Mouse (Mus musculus) left cerebral cortex, postnatal 14 days (tissue): Measurements from ENCODE around the gene Nav3. TPM values are rescaled to one million over a fixed set of nuclear protein-coding genes. Genes with fewer than 3 reads are reported as not detected.

ENCODE experiments used
- DNase-seq, 2 experiments: peaks; one replicate each; pipeline ENCODE4 v3.0.0; 2021 to 2022; ENCODE audit warnings: low spot score in 2 of 2, mixed read lengths in 1 of 2
- intact Hi-C: fragments of 180-260 bp; cut with DNase I; formaldehyde crosslinking; loops from one replicate; pipeline ENCODE4 v1.15.1; 2025
- total RNA-seq, 2 experiments: library from RNA; stranded (reverse); gene quantifications; 2 replicates each; pipeline ENCODE4 v1.2.3; 2021

Gene Nav3
- total RNA-seq, 2 experiments from 2014 or later: 250 to 303 TPM

DNA sequence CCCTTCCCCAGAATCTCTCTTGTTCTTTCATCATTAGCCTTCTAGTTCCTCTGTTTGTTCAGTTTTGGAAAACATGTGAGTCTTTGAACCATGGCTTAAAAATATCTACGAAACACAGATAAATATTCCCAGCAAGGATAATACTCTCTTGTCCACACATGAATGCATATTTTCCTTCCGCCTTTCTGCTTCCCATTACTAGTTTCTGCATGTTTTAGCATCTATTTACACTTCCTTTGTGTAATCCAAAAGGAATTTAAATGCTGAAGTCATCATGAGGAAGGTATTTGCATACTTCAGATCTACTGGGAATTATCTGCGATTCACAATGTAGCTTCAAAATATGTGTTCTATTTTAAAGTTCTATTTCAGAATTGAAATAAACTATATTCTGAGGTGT is 215.3 kb downstream of the Nav3 start:
- intact Hi-C loops: no loop called here
- no peak for DNase-seq

DNA sequence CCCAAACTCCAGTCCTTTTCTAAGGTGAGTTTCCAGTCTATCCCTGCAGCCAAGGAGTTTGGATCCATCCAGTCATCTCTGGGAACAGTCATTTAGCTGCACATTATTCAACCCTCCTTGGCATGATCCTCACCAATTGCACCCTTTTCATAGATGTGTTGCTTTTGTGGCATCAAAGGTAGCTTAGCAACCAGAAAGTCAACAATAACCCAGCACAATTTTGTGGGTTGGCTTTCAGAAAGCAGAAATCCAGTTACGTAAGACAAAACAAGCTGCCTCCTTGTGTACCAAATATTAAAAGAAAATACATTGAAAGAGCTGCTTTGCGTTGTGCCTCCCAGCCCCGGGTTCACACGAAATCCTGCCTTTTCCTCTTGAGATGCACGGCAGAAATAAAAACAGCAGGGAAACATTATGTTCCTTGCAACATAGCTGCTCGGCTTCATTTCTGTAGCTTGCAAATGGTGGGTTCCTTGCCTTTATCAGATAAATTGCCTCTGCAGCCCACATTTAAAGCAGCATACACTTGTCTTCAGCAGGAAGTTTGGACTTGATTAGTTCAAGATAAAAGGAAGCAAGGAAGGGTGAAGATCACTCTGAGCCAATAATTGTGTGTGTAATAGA is 222.6 kb downstream of the Nav3 start:
- peak; percentile 20 to 46 for DNase-seq
- intact Hi-C loops: no loop called here

DNA sequence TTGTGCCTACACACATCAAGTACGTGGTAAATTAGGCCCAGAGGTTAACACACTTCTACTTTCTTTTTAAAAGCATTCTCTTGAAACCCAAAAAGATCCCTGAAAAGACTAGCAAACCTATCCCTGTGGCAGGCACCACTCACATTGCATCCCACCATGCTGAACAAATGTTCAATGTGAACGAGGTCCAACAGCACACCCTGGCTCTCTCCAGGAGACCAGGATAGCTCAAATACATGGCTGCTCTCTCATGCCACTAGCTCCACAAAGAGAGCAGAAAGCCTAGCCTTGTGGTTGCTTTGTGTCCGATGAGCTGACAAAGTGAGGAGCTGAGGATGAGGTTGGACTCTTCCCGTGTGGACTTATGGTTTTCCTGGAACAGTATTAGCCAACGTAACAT is 249.6 kb downstream of the Nav3 start:
- no peak for DNase-seq
- intact Hi-C loops: no loop called here

DNA sequence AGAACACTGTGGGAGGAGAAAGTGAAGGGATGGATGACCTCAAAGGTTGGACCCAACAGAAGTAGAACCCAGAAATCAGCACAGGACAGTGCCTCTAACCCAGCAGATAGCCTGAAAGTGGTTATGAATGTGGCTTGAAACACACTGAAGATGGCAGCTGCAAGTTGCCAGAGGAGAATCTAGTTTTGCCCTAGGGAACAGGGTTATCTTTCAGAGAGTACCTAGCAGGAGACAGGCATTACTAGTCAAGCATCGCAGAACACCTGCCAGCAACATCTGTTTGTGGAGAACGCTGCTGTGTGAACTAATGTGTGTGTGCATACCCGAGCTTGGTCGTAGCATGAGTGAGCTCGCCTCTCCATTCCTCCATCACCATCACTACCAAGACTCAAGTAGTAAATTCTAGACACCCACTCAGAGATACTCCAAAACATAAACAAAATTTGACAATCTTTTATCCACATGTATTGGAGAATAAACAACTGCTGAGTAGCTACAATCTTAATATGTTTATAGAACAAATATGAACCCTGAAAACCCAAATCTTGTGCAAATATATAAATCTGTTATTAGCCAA is 251.8 kb downstream of the Nav3 start:
- DNase-seq: no peak
- intact Hi-C loops: no loop called here

DNA sequence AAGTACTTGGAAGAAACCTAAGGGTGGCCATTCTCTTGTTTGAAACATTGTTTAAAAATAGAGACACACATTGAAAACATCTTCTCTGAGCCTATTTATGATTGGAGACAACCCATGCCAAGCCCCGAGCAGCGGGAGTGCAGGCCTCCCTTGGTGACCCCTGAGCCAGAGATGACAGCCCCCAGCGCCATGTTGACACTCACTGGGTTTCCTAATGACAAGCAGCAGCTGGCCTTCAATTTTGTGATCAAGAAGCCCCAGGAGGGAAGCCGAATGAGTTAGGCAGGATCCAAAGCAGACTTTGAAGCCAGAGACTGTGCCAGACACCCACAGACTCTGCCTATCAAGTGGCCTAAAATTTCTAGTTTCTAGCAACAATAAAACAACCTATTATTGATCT is 263.1 kb downstream of the Nav3 start:
- intact Hi-C loops: no loop called here
- no peak for DNase-seq

DNA sequence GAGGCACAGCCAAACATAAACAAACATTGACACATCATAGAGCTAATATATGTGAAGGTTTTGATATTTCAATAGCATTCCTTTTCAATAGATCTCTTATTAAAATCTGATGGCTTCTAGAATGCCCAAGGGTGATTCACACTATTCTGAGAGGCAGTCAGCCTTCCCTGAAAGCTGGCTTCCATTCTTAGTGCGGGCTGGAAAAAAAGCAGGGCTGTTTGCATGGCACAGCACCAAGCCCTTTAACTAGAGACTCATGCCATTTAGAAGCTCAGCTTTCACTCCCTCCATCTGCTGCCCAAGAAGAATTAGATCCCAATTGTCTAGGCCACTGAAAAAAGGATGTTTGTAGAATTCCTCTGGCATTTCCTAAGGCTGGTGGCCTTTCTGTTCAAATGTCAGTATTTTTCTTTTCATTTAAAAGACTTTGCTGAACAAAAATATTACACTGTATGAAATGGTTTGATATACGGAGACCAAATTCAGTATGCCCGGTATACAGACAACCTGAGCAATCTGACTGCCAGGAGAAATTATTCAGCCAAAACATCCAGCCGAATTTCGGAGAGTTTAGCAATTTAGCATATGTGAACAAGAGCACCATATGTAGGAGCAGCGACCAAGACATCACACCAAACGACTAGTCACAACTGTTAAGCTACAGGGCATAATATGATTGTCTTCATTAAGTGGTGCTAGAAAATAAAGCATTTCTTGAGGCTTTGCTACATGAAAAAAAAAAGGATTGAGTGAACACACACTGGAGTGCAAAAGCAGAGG is 263.8 kb downstream of the Nav3 start:
- intact Hi-C loops: no loop called here

DNA sequence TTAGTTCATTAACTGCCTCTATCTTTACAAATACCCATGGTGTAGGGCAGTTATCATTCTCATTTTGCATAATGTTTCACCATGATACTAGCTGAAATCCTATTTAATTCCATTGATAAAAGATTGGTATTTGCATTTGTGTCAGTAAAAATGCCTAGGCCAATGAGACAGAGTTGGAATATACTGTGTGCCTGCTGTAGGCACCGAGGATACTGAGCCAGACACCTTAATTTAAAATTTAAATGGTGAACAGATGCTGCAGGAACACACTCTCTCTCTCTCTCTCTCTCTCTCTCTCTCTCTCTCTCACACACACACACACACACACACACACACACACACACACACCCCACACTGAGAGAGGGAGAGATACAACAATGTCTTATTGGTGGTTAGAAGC is 269.8 kb downstream of the Nav3 start:
- intact Hi-C loops: no loop called here
- no peak for DNase-seq

More for the DNA sequence above, 263.8 kb downstream of the Nav3 start:
- peak; percentile 17 to 55 for DNase-seq

DNA sequence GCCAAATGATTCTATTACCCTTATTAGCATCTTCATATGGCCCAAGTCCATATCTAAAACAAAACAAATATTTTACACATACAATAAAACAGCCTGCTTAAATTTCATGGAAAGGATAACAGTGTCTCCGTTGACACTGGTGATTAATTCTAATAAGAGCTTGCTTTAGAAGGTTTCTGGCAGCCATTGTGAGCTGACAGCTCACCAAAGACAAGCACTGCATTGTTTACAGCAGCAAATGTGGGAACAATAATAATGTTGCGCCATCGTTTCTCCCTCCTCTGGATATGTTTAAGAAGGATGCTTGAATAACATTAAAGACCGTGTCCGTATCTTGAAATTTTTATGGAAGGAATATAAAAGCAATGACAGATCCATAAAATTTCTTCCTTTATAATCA is 280.1 kb downstream of the Nav3 start:
- intact Hi-C loops: no loop called here
- no peak for DNase-seq

DNA sequence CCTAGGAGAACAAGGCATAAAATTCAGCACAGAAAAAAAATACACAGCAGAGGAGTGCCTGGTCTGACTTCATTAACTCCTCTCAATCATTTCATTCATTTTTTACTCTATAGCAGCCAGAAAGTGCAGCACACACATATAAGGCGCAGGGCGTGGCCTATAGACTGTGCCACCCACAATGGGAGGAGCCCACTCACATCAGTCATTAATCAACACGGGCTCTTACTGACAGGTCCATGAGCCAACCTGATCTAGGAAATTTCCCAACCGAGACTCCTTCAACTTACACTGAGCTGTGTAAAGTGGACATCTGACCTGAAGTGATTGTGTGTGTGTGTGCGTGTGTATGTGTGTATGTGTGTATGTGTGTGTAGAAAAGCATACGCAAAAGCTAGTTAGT is 286.6 kb downstream of the Nav3 start:
- no peak for DNase-seq
- intact Hi-C loops: no loop called here

DNA sequence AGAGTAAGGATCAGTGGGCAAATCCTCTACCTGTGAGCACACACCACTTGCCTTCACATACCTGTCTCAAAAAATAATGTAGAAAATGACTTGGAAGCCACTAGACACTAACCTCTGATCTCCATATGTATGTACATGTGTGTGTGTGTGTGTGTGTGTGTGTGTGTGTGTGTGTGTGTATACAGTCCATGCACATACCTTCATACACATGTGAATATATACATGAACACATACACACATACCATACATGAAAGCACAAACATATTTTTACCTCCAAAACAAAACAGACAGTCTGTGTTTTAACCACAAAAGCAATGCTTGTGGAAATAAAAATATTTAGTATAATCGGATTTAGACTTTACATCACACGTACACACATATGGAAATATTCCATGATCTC is 287.1 kb downstream of the Nav3 start:
- intact Hi-C loops: no loop called here
- DNase-seq: no peak

DNA sequence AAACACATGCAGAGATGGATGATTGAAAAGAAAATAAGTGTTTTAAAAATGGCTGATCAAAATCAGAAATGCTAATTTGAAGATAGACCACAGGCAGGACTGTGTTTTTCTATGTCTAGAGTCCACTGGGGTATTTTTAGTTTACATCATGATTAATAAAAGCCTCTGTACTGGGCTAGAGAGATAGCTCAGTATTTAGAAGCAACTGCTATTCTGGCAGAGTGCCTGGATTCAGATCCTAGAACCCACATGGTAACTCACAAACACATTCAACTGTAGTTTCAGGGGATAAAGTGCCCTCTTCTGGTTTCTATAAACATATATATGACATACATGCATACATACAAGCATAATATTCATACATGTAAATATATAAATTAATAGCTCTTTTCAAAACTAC is 293.4 kb downstream of the Nav3 start:
- no peak for DNase-seq
- intact Hi-C loops: no loop called here

DNA sequence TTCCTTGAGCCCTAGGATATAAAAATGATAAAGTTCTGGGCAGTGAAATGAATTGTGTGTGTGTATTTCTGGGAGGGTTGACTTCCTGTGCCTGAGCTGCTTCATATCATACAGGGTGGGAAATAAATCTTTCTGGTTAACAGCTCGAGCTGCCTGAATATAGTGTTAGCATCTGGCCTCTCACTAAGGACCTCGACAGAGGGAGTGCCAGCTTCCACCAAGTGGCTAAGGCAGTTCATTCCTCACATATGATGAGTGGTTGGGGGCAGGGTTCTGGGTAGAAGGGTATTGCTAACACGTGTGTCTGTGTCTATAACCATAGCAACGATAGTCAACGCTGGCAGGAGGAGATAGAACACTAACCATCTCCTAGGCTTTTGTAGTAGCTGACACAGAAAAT is 295.1 kb downstream of the Nav3 start:
- intact Hi-C loops: no loop called here
- no peak for DNase-seq

DNA sequence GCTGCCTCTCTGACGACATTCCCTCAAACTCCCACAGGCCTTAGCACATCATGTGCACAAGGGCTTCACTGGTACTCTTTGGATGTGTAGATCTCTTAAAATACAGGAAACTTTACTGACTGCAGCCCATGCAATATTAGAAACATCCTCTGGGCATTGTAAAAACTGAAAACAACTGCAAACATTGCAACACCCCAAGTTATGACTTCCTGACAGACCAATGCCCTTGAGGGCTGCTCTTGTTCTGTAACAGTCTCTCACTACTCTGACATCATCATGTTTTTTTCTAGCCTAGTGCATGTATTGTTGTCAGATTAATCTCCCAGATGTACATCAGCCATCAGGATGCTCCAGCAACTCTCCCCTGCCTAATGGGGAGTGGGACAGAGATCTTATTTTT is 296.5 kb downstream of the Nav3 start:
- no peak for DNase-seq
- intact Hi-C loops: no loop called here

DNA sequence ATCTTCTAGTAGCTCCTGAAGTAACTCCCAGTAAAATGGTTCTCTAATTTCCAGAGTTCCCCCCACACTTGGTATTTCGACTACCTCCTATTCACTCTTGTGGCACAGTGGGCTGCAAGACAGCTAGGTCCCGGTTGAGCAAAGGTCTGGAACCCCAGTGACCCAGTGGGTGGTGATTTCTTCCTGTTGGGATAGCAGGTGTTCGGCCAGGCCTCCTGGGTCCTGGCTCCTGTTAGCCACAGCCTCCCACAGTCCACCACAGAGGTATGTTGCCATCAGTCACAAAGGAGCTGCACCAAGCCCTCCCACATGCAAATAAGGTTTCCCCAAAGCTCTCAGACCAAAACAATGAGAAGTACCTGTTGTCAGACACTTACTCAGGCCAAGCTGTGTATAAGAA is 297.9 kb downstream of the Nav3 start:
- DNase-seq: no peak
- intact Hi-C loops: no loop called here

DNA sequence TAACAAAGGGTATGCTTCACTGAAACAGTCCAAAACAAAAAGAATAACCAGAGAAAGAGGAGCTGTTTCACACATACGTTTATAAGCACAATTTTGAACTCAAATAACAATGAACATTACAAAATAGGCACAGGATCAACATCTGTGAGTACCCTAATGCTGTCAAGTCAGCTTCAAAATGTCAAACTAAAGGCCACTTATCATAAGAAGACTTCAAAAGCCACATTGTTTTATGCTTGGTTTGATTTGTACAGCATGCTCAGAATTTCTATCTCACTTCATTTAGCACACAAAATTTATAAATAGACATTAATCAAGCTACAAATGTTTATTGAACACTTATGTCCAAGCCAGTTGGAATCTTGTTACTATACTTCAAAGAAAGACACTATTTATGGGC is 299.6 kb downstream of the Nav3 start:
- no peak for DNase-seq
- intact Hi-C loops: no loop called here

DNA sequence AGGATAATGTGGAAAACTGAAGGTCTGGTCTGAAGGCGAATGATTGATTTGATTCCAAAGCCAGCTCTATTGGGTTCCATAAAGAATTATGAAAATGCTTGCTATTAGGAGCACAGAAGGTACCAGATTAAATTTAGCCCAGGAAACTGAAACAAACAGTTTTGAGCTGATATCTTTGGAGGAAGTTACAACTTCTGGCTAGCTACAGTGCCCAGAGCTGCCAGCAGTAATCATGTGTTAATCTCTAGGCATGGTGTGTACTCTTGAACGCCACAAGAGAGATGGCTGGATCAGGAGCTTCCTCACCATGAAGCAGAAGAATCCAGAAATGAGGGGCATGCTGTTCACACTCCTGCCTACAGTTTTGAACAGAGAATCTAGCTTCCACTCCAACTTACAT is 300.5 kb downstream of the Nav3 start:
- no peak for DNase-seq
- intact Hi-C loops: no loop called here

DNA sequence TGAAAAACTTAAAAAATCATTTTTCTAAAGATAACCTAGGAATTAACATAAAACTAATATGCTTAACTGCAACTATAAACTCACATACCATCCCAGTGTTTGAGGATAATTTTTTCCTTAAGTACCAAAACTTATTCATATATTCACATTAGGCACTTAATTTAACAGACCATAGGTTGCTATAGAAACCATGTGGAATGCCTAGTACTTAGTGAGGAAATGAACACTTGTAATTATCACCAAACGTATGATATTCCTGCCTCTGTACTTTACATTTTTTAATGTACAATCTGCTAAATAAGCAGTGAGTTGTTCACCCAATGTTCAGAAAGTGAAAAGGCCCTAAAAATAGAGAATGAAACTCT is 301.1 kb downstream of the Nav3 start:
- intact Hi-C loops: no loop called here
- no peak for DNase-seq

DNA sequence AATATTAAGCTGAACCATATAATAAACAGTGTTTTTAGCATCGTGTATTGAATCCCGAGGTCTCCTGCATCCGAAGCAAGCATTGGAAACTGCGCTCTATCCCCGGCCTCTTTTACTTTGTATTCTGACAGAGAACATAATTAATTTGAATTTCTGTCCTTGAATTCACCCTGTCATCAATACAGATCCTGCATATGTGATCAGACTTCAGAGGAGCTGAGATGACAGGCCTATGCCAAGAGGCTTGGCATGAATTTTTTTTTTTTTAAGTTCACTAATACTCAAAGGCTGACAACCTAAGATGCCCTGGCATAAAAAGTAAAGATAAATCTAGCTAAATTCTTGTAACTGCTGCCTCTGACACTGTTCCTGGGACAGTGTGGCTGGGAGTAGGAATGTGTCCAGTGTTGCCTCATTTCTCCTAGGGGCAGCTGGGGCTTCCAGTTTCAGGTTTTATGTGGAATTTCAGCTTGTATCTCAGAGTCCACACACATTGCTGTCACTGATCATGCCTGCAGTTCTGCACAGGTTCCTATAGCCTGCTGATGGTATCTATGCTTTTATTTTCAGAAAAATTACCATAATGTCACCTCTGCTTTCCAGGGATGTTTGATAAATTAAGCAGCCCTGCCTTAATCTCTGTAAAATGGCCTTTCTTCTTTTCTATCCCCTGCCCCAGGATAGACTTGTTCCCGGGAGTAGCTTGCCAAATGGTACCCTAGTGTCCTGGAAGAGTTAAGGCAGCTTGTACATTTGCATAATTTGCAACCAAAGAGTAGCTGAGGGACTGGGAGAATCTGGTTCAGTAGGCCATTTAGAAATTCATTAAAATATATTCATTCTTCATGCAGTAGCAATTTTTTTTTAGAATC is 301.8 kb downstream of the Nav3 start:
- intact Hi-C loops: no loop called here

DNA sequence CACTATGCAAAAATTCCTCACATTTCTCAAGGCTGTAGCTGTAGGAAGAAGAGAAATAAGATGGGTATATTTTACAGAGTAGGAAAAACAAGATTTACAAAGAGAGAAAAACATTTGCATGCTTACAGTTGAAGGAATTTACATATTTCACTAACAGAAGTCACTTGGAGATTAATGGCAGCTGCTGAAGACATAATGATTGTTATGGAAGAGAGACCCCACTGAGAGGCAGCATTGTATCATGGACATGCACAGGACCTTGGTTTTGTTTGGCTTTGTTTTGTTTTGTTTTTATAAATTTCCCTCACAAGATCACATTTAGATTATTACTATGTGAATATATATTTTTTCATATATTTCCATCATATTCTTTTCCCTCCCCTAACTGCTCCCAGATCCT is 335.4 kb downstream of the Nav3 start:
- intact Hi-C loops: no loop called here
- DNase-seq: no peak

More for the DNA sequence above, 301.8 kb downstream of the Nav3 start:
- no peak for DNase-seq

DNA sequence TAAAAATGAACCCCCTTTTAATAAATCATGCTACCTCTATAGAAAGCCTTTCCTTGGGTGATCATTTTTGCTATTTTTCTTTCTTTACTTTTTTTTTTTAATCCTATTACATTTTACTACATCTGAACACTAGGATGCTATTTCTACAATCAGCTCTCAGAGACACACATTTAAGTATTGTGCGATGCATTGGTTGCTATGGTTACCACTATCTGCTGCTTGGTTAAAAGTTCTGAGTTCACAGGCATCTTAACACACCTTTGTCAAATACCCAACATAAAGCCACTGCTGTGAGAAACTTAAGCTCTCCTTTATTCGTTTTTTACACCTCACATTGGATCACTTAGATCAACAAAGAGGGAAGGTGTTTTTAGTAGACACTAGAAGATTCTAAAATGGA is 338.7 kb downstream of the Nav3 start:
- intact Hi-C loops: no loop called here
- no peak for DNase-seq
